Mouse (Mus musculus) neural tube, embryonic 15.5 days (tissue): ENCODE results near the gene Rora. TPM values are rescaled to one million over a fixed set of nuclear protein-coding genes. Genes with fewer than 3 reads are reported as not detected.

Experiments used
- ATAC-seq: fragments of 200-750 bp; cut with Nextera tagmentation; 2 replicates; pipeline ENCODE4 v1.8.0; 2017; ENCODE audit warnings: mild to moderate bottlenecking, moderate TSS enrichment, moderate library complexity; ENCODE audit not compliant: low FRiP score
- H3K27ac ChIP-seq: fragments of 300-500 bp; sonication (generic); replicated peaks from 2 replicates; pipeline ENCODE4 v1.5.1; 2015; ENCODE audit warnings: mild to moderate bottlenecking, inconsistent platforms
- H3K27me3 ChIP-seq: fragments of 300-500 bp; sonication (generic); replicated peaks from 2 replicates; pipeline ENCODE4 v1.6.1; 2015; ENCODE audit warnings: inconsistent platforms
- H3K36me3 ChIP-seq: fragments of 300-500 bp; sonication (generic); 2 replicates; pipeline ENCODE4 v1.6.1; 2015; ENCODE audit warnings: inconsistent platforms
- H3K4me1 ChIP-seq: fragments of 300-500 bp; sonication (generic); 2 replicates; pipeline ENCODE4 v1.6.1; 2015; ENCODE audit warnings: inconsistent platforms
- H3K4me2 ChIP-seq: fragments of 300-500 bp; sonication (generic); 2 replicates; pipeline ENCODE4 v1.6.1; 2015; ENCODE audit warnings: inconsistent platforms, mild to moderate bottlenecking, moderate library complexity
- H3K4me3 ChIP-seq: fragments of 300-500 bp; sonication (generic); replicated peaks from 2 replicates; pipeline ENCODE4 v1.5.1; 2015; ENCODE audit warnings: mild to moderate bottlenecking, inconsistent platforms
- H3K9ac ChIP-seq: fragments of 300-500 bp; sonication (generic); replicated peaks from 2 replicates; pipeline ENCODE4 v1.6.1; 2015; ENCODE audit warnings: mild to moderate bottlenecking, inconsistent platforms
- H3K9me3 ChIP-seq: fragments of 300-500 bp; sonication (generic); replicated peaks from 2 replicates; pipeline ENCODE4 v1.6.1; 2016; ENCODE audit warnings: inconsistent platforms
- WGBS: fragments of 180-500 bp; shearing (Covaris S2); methylation state at CpG from one replicate; pipeline ENCODE4 v1.1.7; 2015; ENCODE audit warnings: mixed read lengths; 5-methylcytosine and 5-hydroxymethylcytosine counted together
- polyA plus RNA-seq: library from polyadenylated mRNA; unstranded; fragments of >200 nt; fragmentation: Nextera tagmentation; extraction: Ambion mirVana; gene quantifications from 2 replicates; pipeline ENCODE4 v1.2.1, GENCODE M21; 2015

The Rora gene
- polyA plus RNA-seq, 1 experiment from 2014 or later: 17.3 TPM

GRCm38 (mm10) chr9:68866317-68866716 lies 212.7 kb downstream of the Rora start:
- H3K4me2 ChIP-seq: no peak overlapping the region
- no peaks in the 10 kb centered on the region; the same call in 1 of the 2 replicates for H3K9me3 ChIP-seq
- no peak overlapping the region for H3K9ac ChIP-seq
- 47% methylated on average over 4 of the region's 4 CpGs for WGBS
- no peak overlapping the region for H3K27ac ChIP-seq
- no peak for ATAC-seq
- H3K27me3 ChIP-seq: no peaks in the 10 kb centered on the region
- peaks cover 20% of the 10 kb centered on the region for H3K4me1 ChIP-seq
- H3K36me3 ChIP-seq: no peaks in the 10 kb centered on the region
- H3K4me3 ChIP-seq: no peak overlapping the region

DNA sequence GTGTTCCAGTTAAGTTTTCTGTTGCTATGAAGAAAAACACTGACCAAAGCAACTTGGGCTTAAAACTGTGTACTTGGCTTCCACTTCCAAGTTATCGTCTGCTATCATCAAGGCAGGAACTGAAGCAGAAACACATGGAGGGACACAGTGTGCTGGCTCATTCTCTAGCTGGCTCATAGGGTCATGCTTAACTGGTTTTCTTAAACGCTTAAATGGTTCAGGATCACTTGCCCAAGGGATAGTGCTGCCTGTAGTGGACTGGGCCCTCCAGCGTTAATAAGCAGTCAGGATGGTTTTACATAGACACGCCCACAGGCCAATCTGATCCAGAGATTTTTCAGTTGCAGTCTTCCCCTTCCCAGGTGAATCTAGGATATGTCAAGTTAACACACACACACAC lies 220.3 kb downstream of the Rora start:
- no peak for ATAC-seq
- 89% methylated on average over 4 of the region's 4 CpGs for WGBS
- H3K9me3 ChIP-seq: no peaks in the 10 kb centered on the region
- H3K27me3 ChIP-seq: no peaks in the 10 kb centered on the region
- H3K4me3 ChIP-seq: no peak overlapping the region
- H3K4me1 ChIP-seq: 0 out of 2 replicates have a peak, but pooled peaks cover 4% of the 10 kb centered on the region
- no peak overlapping the region for H3K4me2 ChIP-seq
- H3K36me3 ChIP-seq: no peaks in the 10 kb centered on the region
- H3K27ac ChIP-seq: no peak overlapping the region
- no peak overlapping the region for H3K9ac ChIP-seq

DNA sequence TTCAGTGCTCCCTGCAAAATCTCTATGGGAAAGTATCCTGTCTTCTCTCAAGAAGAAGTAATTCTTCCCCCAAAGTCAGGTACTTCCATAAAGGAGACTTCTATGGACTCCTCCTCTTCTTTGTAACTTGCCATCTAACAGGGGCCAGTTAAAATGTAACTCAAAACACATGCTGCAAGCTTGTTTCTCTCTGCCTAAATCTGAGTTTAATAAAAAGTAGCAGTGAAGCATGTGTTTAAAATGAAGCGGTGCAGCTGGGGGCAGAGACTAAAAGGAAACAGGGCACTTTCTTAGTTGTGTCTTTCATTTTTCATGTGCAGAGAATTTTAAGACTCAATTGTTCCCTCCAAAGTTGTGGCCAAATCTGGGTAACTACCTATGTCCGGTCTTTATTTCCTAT lies 221.0 kb downstream of the Rora start:
- Histone ChIP-seq H3K27ac (no peak overlapping the region), H3K4me2 (no peak overlapping the region), H3K4me3 (no peak overlapping the region), H3K9ac (no peak overlapping the region), H3K27me3 (no peaks in the 10 kb centered on the region), H3K9me3 (no peaks in the 10 kb centered on the region), H3K4me1 (0 out of 2 replicates have a peak, but pooled peaks cover 4% of the 10 kb centered on the region), H3K36me3 (no peaks in the 10 kb centered on the region)
- no peak for ATAC-seq
- WGBS: 94% methylated on average over 2 of the region's 2 CpGs

GRCm38 (mm10) chr9:68875791-68876190 lies 222.2 kb downstream of the Rora start:
- H3K36me3 ChIP-seq: no peaks in the 10 kb centered on the region
- no peaks in the 10 kb centered on the region for H3K9me3 ChIP-seq
- WGBS: 88% methylated on average over 2 of the region's 2 CpGs
- no peak overlapping the region for H3K27ac ChIP-seq
- no peak overlapping the region for H3K4me2 ChIP-seq
- H3K4me1 ChIP-seq: 0 out of 2 replicates have a peak, but pooled peaks cover 11% of the 10 kb centered on the region
- no peak for ATAC-seq
- no peaks in the 10 kb centered on the region for H3K27me3 ChIP-seq
- no peak overlapping the region for H3K9ac ChIP-seq
- H3K4me3 ChIP-seq: no peak overlapping the region

DNA sequence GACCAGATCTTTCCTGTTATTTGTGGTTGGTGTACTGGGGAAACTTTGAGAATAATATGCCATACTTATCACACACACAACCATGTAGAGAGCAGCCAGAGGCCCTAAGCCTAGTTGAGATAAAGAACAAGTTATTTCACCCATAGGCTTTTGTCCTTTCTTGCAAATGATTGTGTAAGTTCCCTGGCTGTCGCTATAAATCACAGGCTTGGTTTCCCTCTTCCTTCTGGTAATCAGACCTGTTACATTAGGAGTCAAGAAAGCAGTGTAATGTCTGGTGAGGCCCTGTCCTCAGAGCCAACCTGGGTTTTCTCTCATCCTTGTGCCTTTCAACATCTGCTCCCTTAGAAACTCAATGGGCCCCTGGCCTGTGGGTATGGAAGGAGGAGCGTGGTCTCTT lies 222.7 kb downstream of the Rora start:
- ATAC-seq: no peak
- Histone ChIP-seq H3K4me3 (no peak overlapping the region), H3K9ac (no peak overlapping the region), H3K4me2 (no peak overlapping the region), H3K4me1 (0 out of 2 replicates have a peak, but pooled peaks cover 16% of the 10 kb centered on the region), H3K27me3 (no peaks in the 10 kb centered on the region), H3K36me3 (no peaks in the 10 kb centered on the region), H3K27ac (no peak overlapping the region), H3K9me3 (no peaks in the 10 kb centered on the region)
- 90% methylated on average over 2 of the region's 2 CpGs for WGBS

DNA sequence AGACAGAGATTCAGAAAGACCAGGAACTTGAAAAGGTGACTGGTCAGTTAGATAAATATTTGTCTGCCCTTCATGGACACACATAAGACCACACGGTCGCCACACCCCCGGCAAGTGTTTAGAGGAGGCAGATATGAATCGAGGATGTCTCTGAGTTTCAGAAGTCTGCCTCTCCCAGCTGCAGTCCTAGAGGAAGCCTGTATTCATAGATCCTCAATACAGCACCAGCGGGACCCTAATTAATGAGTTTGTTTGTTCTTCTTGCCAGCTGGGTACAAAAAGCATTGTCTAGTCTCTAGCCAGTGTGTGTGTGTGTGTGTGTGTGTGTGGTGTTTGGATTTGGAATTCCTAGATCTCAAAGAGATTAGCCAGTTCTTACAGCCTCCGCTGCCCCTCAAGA lies 228.3 kb downstream of the Rora start:
- no peak overlapping the region for H3K4me2 ChIP-seq
- no peaks in the 10 kb centered on the region for H3K27me3 ChIP-seq
- H3K27ac ChIP-seq: no peak overlapping the region
- H3K9ac ChIP-seq: no peak overlapping the region
- peaks cover 27% of the 10 kb centered on the region for H3K4me1 ChIP-seq
- H3K4me3 ChIP-seq: no peak overlapping the region
- WGBS: 26% methylated on average over 6 of the region's 6 CpGs
- no peak for ATAC-seq
- H3K9me3 ChIP-seq: no peaks in the 10 kb centered on the region
- H3K36me3 ChIP-seq: no peaks in the 10 kb centered on the region

- Histone ChIP-seq H3K9ac (no peak overlapping the region), H3K4me3 (no peak overlapping the region), H3K36me3 (no peaks in the 10 kb centered on the region), H3K4me1 (peaks cover 23% of the 10 kb centered on the region), H3K9me3 (no peaks in the 10 kb centered on the region), H3K27me3 (no peaks in the 10 kb centered on the region), H3K4me2 (no peak overlapping the region), H3K27ac (no peak overlapping the region)
- ATAC-seq: no peak
- 60% methylated on average over 6 of the region's 6 CpGs for WGBS
Measured at GRCm38 (mm10) chr9:68883005-68883404, 229.4 kb downstream of the Rora start.

GRCm38 (mm10) chr9:68883687-68884086 lies 230.1 kb downstream of the Rora start:
- H3K36me3 ChIP-seq: no peaks in the 10 kb centered on the region
- no peaks in the 10 kb centered on the region for H3K9me3 ChIP-seq
- H3K4me1 ChIP-seq: peaks cover 26% of the 10 kb centered on the region
- H3K27ac ChIP-seq: no peak overlapping the region
- no peak for ATAC-seq
- WGBS: 92% methylated on average over 8 of the region's 8 CpGs
- H3K9ac ChIP-seq: no peak overlapping the region
- no peaks in the 10 kb centered on the region for H3K27me3 ChIP-seq
- no peak overlapping the region for H3K4me2 ChIP-seq
- no peak overlapping the region for H3K4me3 ChIP-seq

DNA sequence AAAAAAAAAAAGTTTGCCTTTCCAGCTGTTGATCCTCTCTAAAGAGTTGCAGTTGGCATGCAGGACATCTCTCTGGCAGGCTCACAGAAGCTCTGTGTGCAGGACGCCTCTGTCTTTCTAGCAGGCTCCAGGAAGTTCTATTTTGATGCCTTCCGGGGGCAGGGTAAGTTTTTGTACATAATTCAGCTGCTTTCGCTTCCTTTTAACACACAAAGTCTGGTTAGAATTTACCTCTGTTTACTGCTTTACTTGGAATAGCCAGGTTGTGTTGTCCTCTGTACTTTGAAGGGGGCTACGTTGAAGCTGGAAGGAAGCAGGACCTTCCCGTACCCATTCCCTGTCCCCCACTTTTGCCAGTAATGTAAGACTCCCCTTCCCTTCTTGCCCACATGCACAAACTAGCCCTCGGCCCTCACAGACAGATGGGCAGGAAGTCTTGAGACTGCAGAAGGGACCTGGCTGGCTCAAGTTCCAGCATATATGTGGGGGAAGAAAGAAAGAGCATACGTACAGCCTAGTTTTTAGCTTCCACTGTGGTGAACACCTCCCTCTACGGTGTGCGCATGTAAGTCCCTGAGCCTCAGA lies 231.0 kb downstream of the Rora start:
- Histone ChIP-seq H3K4me2 (no peak overlapping the region), H3K27me3 (no peaks in the 10 kb centered on the region), H3K27ac (no peak overlapping the region), H3K4me1 (peaks cover 31% of the 10 kb centered on the region), H3K4me3 (no peak overlapping the region), H3K36me3 (no peaks in the 10 kb centered on the region), H3K9ac (no peak overlapping the region), H3K9me3 (no peaks in the 10 kb centered on the region)
- 82% methylated on average over 9 of the region's 9 CpGs for WGBS
- ATAC-seq: no peak

GRCm38 (mm10) chr9:68888670-68889069 lies 235.1 kb downstream of the Rora start:
- no peak overlapping the region for H3K9ac ChIP-seq
- peak overlapping the region; percentile 23 for H3K4me2 ChIP-seq
- no peak overlapping the region for H3K27ac ChIP-seq
- no peaks in the 10 kb centered on the region for H3K9me3 ChIP-seq
- H3K36me3 ChIP-seq: no peaks in the 10 kb centered on the region
- 29% methylated on average over 8 of the region's 8 CpGs for WGBS
- ATAC-seq: no peak
- peaks cover 12% of the 10 kb centered on the region; the same call in 1 of the 2 replicates for H3K4me1 ChIP-seq
- H3K4me3 ChIP-seq: no peak overlapping the region
- no peaks in the 10 kb centered on the region for H3K27me3 ChIP-seq

DNA sequence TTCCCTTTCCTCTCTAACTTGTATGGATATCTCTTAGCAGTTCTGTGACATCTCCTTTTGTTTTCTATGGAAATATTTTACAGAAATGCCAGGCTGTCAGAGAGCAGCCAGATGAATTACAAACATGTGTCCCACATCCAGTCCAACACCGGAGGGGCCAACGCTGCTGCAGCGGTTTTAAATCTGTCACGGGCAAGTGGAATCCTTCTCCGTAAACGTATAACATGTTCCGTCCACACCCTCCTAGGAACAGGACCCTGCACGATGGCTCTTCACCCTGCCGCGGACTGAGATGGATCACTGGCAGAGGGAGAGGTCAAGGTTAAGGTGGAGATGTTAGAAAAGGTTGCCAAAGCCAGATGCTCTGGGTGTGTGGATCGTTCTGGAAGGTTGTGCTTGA lies 237.8 kb downstream of the Rora start:
- Histone ChIP-seq H3K36me3 (no peaks in the 10 kb centered on the region), H3K9me3 (no peaks in the 10 kb centered on the region), H3K4me1 (peaks cover 13% of the 10 kb centered on the region), H3K4me3 (no peak overlapping the region), H3K9ac (no peak overlapping the region), H3K27ac (no peak overlapping the region), H3K27me3 (no peaks in the 10 kb centered on the region), H3K4me2 (no peak overlapping the region)
- 80% methylated on average over 11 of the region's 11 CpGs for WGBS
- ATAC-seq: no peak

DNA sequence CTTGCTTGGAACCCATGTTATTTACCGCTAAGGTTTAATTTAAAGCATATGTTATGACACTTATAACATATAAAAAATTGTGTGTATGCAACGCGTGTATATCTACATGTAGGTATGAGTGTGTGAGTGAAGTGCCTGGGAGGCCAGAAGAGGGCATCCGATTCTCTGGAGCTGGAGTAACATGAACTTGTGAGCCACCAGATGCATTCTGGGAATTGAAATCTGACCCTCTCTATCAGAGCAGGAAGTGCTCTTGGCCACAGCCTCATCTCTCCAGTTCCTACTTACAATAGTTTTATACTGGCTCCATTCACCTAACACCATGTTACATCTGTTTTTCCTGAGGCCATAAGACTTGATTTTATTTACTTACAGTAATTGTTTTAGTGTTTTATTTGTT lies 238.8 kb downstream of the Rora start:
- WGBS: 96% methylated on average over 4 of the region's 4 CpGs
- Histone ChIP-seq H3K4me2 (no peak overlapping the region), H3K36me3 (no peaks in the 10 kb centered on the region), H3K27ac (no peak overlapping the region), H3K4me3 (no peak overlapping the region), H3K9ac (no peak overlapping the region), H3K4me1 (peaks cover 13% of the 10 kb centered on the region), H3K9me3 (no peaks in the 10 kb centered on the region), H3K27me3 (no peaks in the 10 kb centered on the region)
- no peak for ATAC-seq
